Comparison of ENCODE assay signal across 21 mouse cellular contexts in the genomic region with DNA sequence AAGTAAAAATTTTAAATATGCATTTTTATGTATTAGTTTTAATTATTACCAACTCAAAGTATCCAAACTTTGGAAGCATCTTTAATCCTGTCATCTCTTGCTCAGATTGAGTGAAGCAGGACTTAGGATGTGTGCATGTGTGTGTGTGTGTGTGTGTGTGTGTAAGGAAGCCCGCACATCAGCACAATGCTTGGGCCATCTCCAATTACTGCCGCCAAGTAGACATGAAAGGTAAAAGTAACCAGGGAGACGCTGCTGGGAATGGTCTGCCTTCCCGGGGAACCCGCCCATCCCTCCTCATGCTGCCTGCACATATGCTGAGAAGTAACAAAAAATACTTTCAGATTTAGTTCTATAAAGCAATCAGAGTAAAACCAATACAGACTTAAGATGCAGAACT. TPM values are rescaled to one million over a fixed set of nuclear protein-coding genes. Genes with fewer than 3 reads are reported as not detected.
DNase-seq lines count a peak whose midpoint lies in the region; ATAC-seq and TF ChIP-seq lines count a peak whose summit lies in the region.
"Had no signal": no experiment of that assay in that cellular context is flagged by ENCODE, and none has a peak within 500 bp of the region (broad histone marks: within the 10 kb centered on the region; RNA-seq: fewer than 3 reads in every experiment).

No protein-coding gene starts in this region.

- H3K27ac ChIP-seq in forebrain, embryonic 12.5 days = no peak overlapping the region
- no peak overlapping the region for H3K27ac ChIP-seq in forebrain, embryonic 10.5 days
- H3K27ac ChIP-seq in midbrain, embryonic 12.5 days (replicated peaks) = no peak overlapping the region
- H3K27ac ChIP-seq in midbrain, postnatal 0 days (ENCODE audit: low read depth, low read length) = no peak overlapping the region
- H3K27ac ChIP-seq: embryonic facial prominence, embryonic 10.5 days; heart, adult 2 months; heart, embryonic 15.5 days; hindbrain, embryonic 15.5 days had no signal

- DNase-seq in forebrain, embryonic 10.5 days (ENCODE audit: extremely low spot score, low spot score) = no peak
- no peak for DNase-seq in midbrain, postnatal 0 days (ENCODE audit: low spot score)
- DNase-seq in embryo, embryonic 10.5 days (ENCODE audit: low spot score) = peak; percentile 19
- DNase-seq: adrenal gland, adult 2 months; adrenal gland, postnatal 25 days; cerebellum, adult 2 months; gastrocnemius, postnatal 36 days; heart, adult 2 months; heart, postnatal 14 days had no signal

- H3K9ac ChIP-seq in forebrain, embryonic 12.5 days = no peak overlapping the region
- H3K9ac ChIP-seq in midbrain, embryonic 12.5 days (replicated peaks) = no peak overlapping the region
- H3K9ac ChIP-seq in midbrain, postnatal 0 days (replicated peaks; ENCODE audit: low read length, poor library complexity, severe bottlenecking) = no peak overlapping the region
- H3K9ac ChIP-seq: heart, embryonic 15.5 days; hindbrain, embryonic 15.5 days had no signal

- no peaks in the 10 kb centered on the region for H3K27me3 ChIP-seq in forebrain, embryonic 12.5 days
- H3K27me3 ChIP-seq in forebrain, embryonic 10.5 days (ENCODE audit: poor library complexity, severe bottlenecking) = no peaks in the 10 kb centered on the region
- H3K27me3 ChIP-seq in midbrain, embryonic 12.5 days = no peaks in the 10 kb centered on the region
- no peaks in the 10 kb centered on the region for H3K27me3 ChIP-seq in midbrain, postnatal 0 days (ENCODE audit: insufficient read depth, low read length)
- H3K27me3 ChIP-seq: CH12.LX; heart, embryonic 15.5 days; hindbrain, embryonic 15.5 days; Patski had no signal

- no peak overlapping the region for H3K4me2 ChIP-seq in forebrain, embryonic 12.5 days
- H3K4me2 ChIP-seq in midbrain, embryonic 12.5 days (replicated peaks) = no peak overlapping the region
- no peak overlapping the region for H3K4me2 ChIP-seq in midbrain, postnatal 0 days (ENCODE audit: low read depth, low read length, poor library complexity, severe bottlenecking)
- H3K4me2 ChIP-seq: heart, embryonic 11.5 days; heart, embryonic 15.5 days; hindbrain, embryonic 15.5 days had no signal

- peaks cover 57% of the 10 kb centered on the region for H3K36me3 ChIP-seq in forebrain, embryonic 12.5 days (replicated peaks)
- peaks cover 70% of the 10 kb centered on the region for H3K36me3 ChIP-seq in forebrain, embryonic 10.5 days (replicated peaks)
- peaks cover 54% of the 10 kb centered on the region for H3K36me3 ChIP-seq in midbrain, embryonic 12.5 days
- H3K36me3 ChIP-seq in midbrain, postnatal 0 days (ENCODE audit: insufficient read depth, low read length) = peaks cover 33% of the 10 kb centered on the region

- H3K9me3 ChIP-seq in forebrain, embryonic 12.5 days = no peaks in the 10 kb centered on the region
- no peaks in the 10 kb centered on the region for H3K9me3 ChIP-seq in forebrain, embryonic 10.5 days
- no peaks in the 10 kb centered on the region for H3K9me3 ChIP-seq in midbrain, embryonic 12.5 days
- no peaks in the 10 kb centered on the region for H3K9me3 ChIP-seq in midbrain, postnatal 0 days (ENCODE audit: low read length)
- H3K9me3 ChIP-seq: embryonic facial prominence, embryonic 10.5 days; heart, embryonic 15.5 days; hindbrain, embryonic 15.5 days had no signal

- no peak overlapping the region for H3K4me3 ChIP-seq in forebrain, embryonic 12.5 days (replicated peaks)
- no peak overlapping the region for H3K4me3 ChIP-seq in forebrain, embryonic 10.5 days
- no peak overlapping the region for H3K4me3 ChIP-seq in midbrain, embryonic 12.5 days
- H3K4me3 ChIP-seq in midbrain, postnatal 0 days (ENCODE audit: low read depth, low read length) = no peak overlapping the region
- H3K4me3 ChIP-seq: embryonic facial prominence, embryonic 10.5 days; heart, adult 2 months; heart, embryonic 15.5 days; hindbrain, embryonic 15.5 days had no signal

- peaks cover 5% of the 10 kb centered on the region; the same call in 1 of the 2 replicates for H3K4me1 ChIP-seq in forebrain, embryonic 12.5 days
- peaks cover 15% of the 10 kb centered on the region for H3K4me1 ChIP-seq in forebrain, embryonic 10.5 days
- no peaks in the 10 kb centered on the region; the same call in 1 of the 2 replicates for H3K4me1 ChIP-seq in midbrain, embryonic 12.5 days
- H3K4me1 ChIP-seq in midbrain, postnatal 0 days (ENCODE audit: insufficient read depth, low read length) = no peaks in the 10 kb centered on the region
- H3K4me1 ChIP-seq: embryonic facial prominence, embryonic 10.5 days; heart, embryonic 15.5 days; hindbrain, embryonic 15.5 days had no signal

- 27% methylated on average over 5 of the region's 5 CpGs for WGBS in forebrain, embryonic 12.5 days
- 48% methylated on average over 5 of the region's 5 CpGs for WGBS in forebrain, embryonic 10.5 days
- WGBS in midbrain, embryonic 12.5 days = 55% methylated on average over 5 of the region's 5 CpGs
- 50% methylated on average over 5 of the region's 5 CpGs for whole genome bisulfite sequencing in midbrain, postnatal 0 days

- no peak for TF ChIP-seq CTCF in midbrain, postnatal 0 days (IDR thresholded peaks at IDR 0.05)

- peak; percentile 39; the same call in 1 of the 2 replicates for ATAC-seq in forebrain, embryonic 12.5 days (ENCODE audit: low FRiP score)
- ATAC-seq in midbrain, embryonic 12.5 days (ENCODE audit: low FRiP score, low read depth) = peak; percentile 38; the same call in 1 of the 2 replicates
- no peak for ATAC-seq in midbrain, postnatal 0 days (ENCODE audit: low FRiP score)
- no peak for ATAC-seq in monocyte, adult 5-6 weeks (replicated peaks; ENCODE audit: insufficient number of reproducible peaks, low FRiP score, low TSS enrichment, poor library complexity, severe bottlenecking)
- ATAC-seq: activated CD4-positive, CD25-positive, alpha-beta regulatory T cell, adult 4 months; inflammation-experienced regulatory T-cells, adult 6 months; intestine, postnatal 0 days; Patski had no signal

RNA-seq across cellular contexts. Expression of gene Tifa, which starts 18.2 kb away (rescaled TPM):
- 3.8 and 4.2 TPM in 2 replicates for polyA plus RNA-seq in forebrain, embryonic 12.5 days (2016; fragmentation: Nextera tagmentation; extraction: Ambion mirVana)
- polyA plus RNA-seq in forebrain, embryonic 10.5 days (2016; fragmentation: Nextera tagmentation; extraction: Ambion mirVana) = 1.8 and 2.4 TPM in 2 replicates
- 3.4 and 5.5 TPM in 2 replicates for polyA plus RNA-seq in midbrain, embryonic 12.5 days (2016; fragmentation: Nextera tagmentation; extraction: Ambion mirVana)
- total RNA-seq in midbrain, postnatal 0 days (2014; rRNA removed) = 1.4 and 2.6 TPM in 2 replicates
- polyA plus RNA-seq in midbrain, postnatal 0 days (2015; fragmentation: Nextera tagmentation; extraction: Ambion mirVana) = 2.6 and 2.9 TPM in 2 replicates
- total RNA-seq in monocyte, adult 5-6 weeks (2017) = 45.9 to 101 TPM (median 98.0 TPM) in 3 replicates

RNA-seq across cellular contexts. Expression of gene Alpk1, which starts 27.5 kb away (rescaled TPM):
- 1.6 and 2.2 TPM in 2 replicates for polyA plus RNA-seq in forebrain, embryonic 12.5 days (2016; fragmentation: Nextera tagmentation; extraction: Ambion mirVana)
- 0.76 and 0.87 TPM in 2 replicates for polyA plus RNA-seq in forebrain, embryonic 10.5 days (2016; fragmentation: Nextera tagmentation; extraction: Ambion mirVana)
- polyA plus RNA-seq in midbrain, embryonic 12.5 days (2016; fragmentation: Nextera tagmentation; extraction: Ambion mirVana) = 1.0 and 1.4 TPM in 2 replicates
- total RNA-seq in midbrain, postnatal 0 days (2014; rRNA removed) = 0.60 and 0.99 TPM in 2 replicates
- polyA plus RNA-seq in midbrain, postnatal 0 days (2015; fragmentation: Nextera tagmentation; extraction: Ambion mirVana) = 0.20 and 0.25 TPM in 2 replicates
- 26.1 to 44.3 TPM (median 26.9 TPM) in 3 replicates for total RNA-seq in monocyte, adult 5-6 weeks (2017)

RNA-seq across cellular contexts. Expression of gene Ap1ar, which starts 29.5 kb away (rescaled TPM):
- 74.2 and 80.9 TPM in 2 replicates for polyA plus RNA-seq in forebrain, embryonic 12.5 days (2016; fragmentation: Nextera tagmentation; extraction: Ambion mirVana)
- polyA plus RNA-seq in forebrain, embryonic 10.5 days (2016; fragmentation: Nextera tagmentation; extraction: Ambion mirVana) = 53.1 and 57.8 TPM in 2 replicates
- 71.0 and 79.9 TPM in 2 replicates for polyA plus RNA-seq in midbrain, embryonic 12.5 days (2016; fragmentation: Nextera tagmentation; extraction: Ambion mirVana)
- total RNA-seq in midbrain, postnatal 0 days (2014; rRNA removed) = 111 and 119 TPM in 2 replicates
- polyA plus RNA-seq in midbrain, postnatal 0 days (2015; fragmentation: Nextera tagmentation; extraction: Ambion mirVana) = 71.2 and 78.6 TPM in 2 replicates
- 41.8 to 59.6 TPM (median 48.1 TPM) in 3 replicates for total RNA-seq in monocyte, adult 5-6 weeks (2017)

Comparison
In these comparisons a context has a peak if more than half of its experiments do, and no peak if none do; other contexts are left out.
1. ATAC-seq: peak in forebrain, embryonic 12.5 days (single experiment) and midbrain, embryonic 12.5 days (single experiment); none in midbrain, postnatal 0 days (single experiment) and monocyte, adult 5-6 weeks (single experiment).